Mouse (Mus musculus) heart, embryonic 10.5 days (tissue): ENCODE results near the gene Itgal. TPM values are rescaled to one million over a fixed set of nuclear protein-coding genes. Genes with fewer than 3 reads are reported as not detected.

Experiments
- DNase-seq: peaks from one replicate; pipeline ENCODE4 v3.0.0-alpha.2; 2017; ENCODE audit warnings: low spot score
- H3K27ac ChIP-seq: fragments of 300-500 bp; sonication (generic); 2 replicates; pipeline ENCODE4 v1.5.1; 2016; ENCODE audit warnings: mild to moderate bottlenecking
- H3K27me3 ChIP-seq: fragments of 300-500 bp; sonication (generic); 2 replicates; pipeline ENCODE4 v1.6.1; 2016; ENCODE audit warnings: mild to moderate bottlenecking; ENCODE audit not compliant: poor library complexity, insufficient read depth, severe bottlenecking
- H3K36me3 ChIP-seq: fragments of 300-500 bp; sonication (generic); 2 replicates; pipeline ENCODE4 v1.6.1; 2016; ENCODE audit warnings: mild to moderate bottlenecking, moderate library complexity
- H3K4me1 ChIP-seq: fragments of 300-500 bp; sonication (generic); 2 replicates; pipeline ENCODE4 v1.6.1; 2016; ENCODE audit warnings: mild to moderate bottlenecking
- H3K4me3 ChIP-seq: fragments of 300-500 bp; sonication (generic); 2 replicates; pipeline ENCODE4 v1.5.1; 2016; ENCODE audit warnings: mild to moderate bottlenecking, moderate library complexity
- H3K9me3 ChIP-seq: fragments of 300-500 bp; sonication (generic); 2 replicates; pipeline ENCODE4 v1.6.1; 2016; ENCODE audit warnings: mild to moderate bottlenecking, moderate library complexity
- WGBS: fragments of 180-500 bp; shearing (Covaris S2); methylation state at CpG from one replicate; pipeline ENCODE4 v1.1.7; 2016; 5-methylcytosine and 5-hydroxymethylcytosine counted together
- polyA plus RNA-seq: library from polyadenylated mRNA; unstranded; fragments of >200 nt; fragmentation: Nextera tagmentation; extraction: Ambion mirVana; gene quantifications from 2 replicates; pipeline ENCODE4 v1.2.1, GENCODE M21; 2016

Gene Itgal
- polyA plus RNA-seq, 1 experiment from 2014 or later, result 0.72 TPM

GRCm38 (mm10) chr7:127289306-127289705, 6.8 kb upstream of the Itgal start:
- H3K9me3 ChIP-seq, result peaks cover 8% of the 10 kb centered on the region
- 70% methylated on average over 2 of the region's 2 CpGs for WGBS
- H3K27me3 ChIP-seq, result no peaks in the 10 kb centered on the region
- H3K4me1 ChIP-seq, result 0 out of 2 replicates have a peak, but pooled peaks cover 3% of the 10 kb centered on the region
- no peak overlapping the region for H3K4me3 ChIP-seq
- no peak overlapping the region for H3K27ac ChIP-seq
- H3K36me3 ChIP-seq, result no peaks in the 10 kb centered on the region
- no peak for DNase-seq

GRCm38 (mm10) chr7:127290142-127290541, 5.9 kb upstream of the Itgal start:
- 74% methylated on average over 8 of the region's 8 CpGs for WGBS
- no peak for DNase-seq
- H3K4me1 ChIP-seq, result 0 out of 2 replicates have a peak, but pooled peaks cover 2% of the 10 kb centered on the region
- peaks cover 8% of the 10 kb centered on the region for H3K9me3 ChIP-seq
- H3K27ac ChIP-seq, result no peak overlapping the region
- no peak overlapping the region for H3K4me3 ChIP-seq
- H3K27me3 ChIP-seq, result no peaks in the 10 kb centered on the region
- no peaks in the 10 kb centered on the region for H3K36me3 ChIP-seq

- no peak overlapping the region for H3K27ac ChIP-seq
- DNase-seq, result no peak
- H3K4me3 ChIP-seq, result no peak overlapping the region
- 81% methylated on average over 5 of the region's 5 CpGs for WGBS
- no peaks in the 10 kb centered on the region for H3K36me3 ChIP-seq
- H3K9me3 ChIP-seq, result no peaks in the 10 kb centered on the region
- H3K27me3 ChIP-seq, result 0 out of 2 replicates have a peak, but pooled peaks cover 4% of the 10 kb centered on the region
- H3K4me1 ChIP-seq, result peaks cover 7% of the 10 kb centered on the region; the same call in 1 of the 2 replicates
Observed at GRCm38 (mm10) chr7:127296786-127297555, 911 bp downstream of the Itgal start.

- WGBS, result 85% methylated on average over 5 of the region's 5 CpGs
Observed at GRCm38 (mm10) chr7:127297586-127298193, 1.6 kb downstream of the Itgal start.

GRCm38 (mm10) chr7:127308431-127308830, 12.4 kb downstream of the Itgal start:
- no peaks in the 10 kb centered on the region for H3K36me3 ChIP-seq
- H3K4me3 ChIP-seq, result no peak overlapping the region
- 74% methylated on average over 2 of the region's 2 CpGs for WGBS
- H3K9me3 ChIP-seq, result no peaks in the 10 kb centered on the region
- peaks cover 7% of the 10 kb centered on the region; the same call in 1 of the 2 replicates for H3K4me1 ChIP-seq
- DNase-seq, result no peak
- H3K27ac ChIP-seq, result no peak overlapping the region
- H3K27me3 ChIP-seq, result no peaks in the 10 kb centered on the region

More at GRCm38 (mm10) chr7:127297586-127298193, 1.6 kb downstream of the Itgal start:
- H3K9me3 ChIP-seq, result no peaks in the 10 kb centered on the region
- H3K4me1 ChIP-seq, result peaks cover 7% of the 10 kb centered on the region; the same call in 1 of the 2 replicates
- H3K4me3 ChIP-seq, result no peak overlapping the region
- 0 out of 2 replicates have a peak, but pooled peaks cover 4% of the 10 kb centered on the region for H3K27me3 ChIP-seq
- H3K36me3 ChIP-seq, result no peaks in the 10 kb centered on the region
- no peak overlapping the region for H3K27ac ChIP-seq
- no peak for DNase-seq

- no peaks in the 10 kb centered on the region for H3K36me3 ChIP-seq
- no peak for DNase-seq
- no peak overlapping the region for H3K4me3 ChIP-seq
- no peaks in the 10 kb centered on the region for H3K27me3 ChIP-seq
- H3K9me3 ChIP-seq, result no peaks in the 10 kb centered on the region
- 68% methylated on average over 4 of the region's 4 CpGs for WGBS
- peaks cover 7% of the 10 kb centered on the region; the same call in 1 of the 2 replicates for H3K4me1 ChIP-seq
- no peak overlapping the region for H3K27ac ChIP-seq
Observed at GRCm38 (mm10) chr7:127308887-127309286, 12.8 kb downstream of the Itgal start.

- H3K27me3 ChIP-seq, result no peaks in the 10 kb centered on the region
- 65% methylated on average over 12 of the region's 12 CpGs for WGBS
- no peaks in the 10 kb centered on the region for H3K36me3 ChIP-seq
- H3K4me1 ChIP-seq, result peaks cover 7% of the 10 kb centered on the region; the same call in 1 of the 2 replicates
- 0 out of 2 replicates have a peak overlapping the region, but pooled peaks have one; percentile 17 for H3K27ac ChIP-seq
- H3K9me3 ChIP-seq, result no peaks in the 10 kb centered on the region
- no peak for DNase-seq
- H3K4me3 ChIP-seq, result no peak overlapping the region
Observed at GRCm38 (mm10) chr7:127309951-127310350, 13.9 kb downstream of the Itgal start.

GRCm38 (mm10) chr7:127313912-127314311, 17.9 kb downstream of the Itgal start:
- H3K4me3 ChIP-seq, result no peak overlapping the region
- WGBS, result 31% methylated on average over 8 of the region's 8 CpGs
- no peak overlapping the region for H3K27ac ChIP-seq
- H3K9me3 ChIP-seq, result no peaks in the 10 kb centered on the region
- H3K4me1 ChIP-seq, result peaks cover 7% of the 10 kb centered on the region; the same call in 1 of the 2 replicates
- no peaks in the 10 kb centered on the region for H3K36me3 ChIP-seq
- DNase-seq, result no peak
- H3K27me3 ChIP-seq, result no peaks in the 10 kb centered on the region

GRCm38 (mm10) chr7:127321106-127321505, 25.0 kb downstream of the Itgal start:
- Histone ChIP-seq H3K27me3 (peaks cover 7% of the 10 kb centered on the region; the same call in 1 of the 2 replicates), H3K4me3 (no peak overlapping the region), H3K27ac (no peak overlapping the region), H3K36me3 (no peaks in the 10 kb centered on the region), H3K4me1 (peaks cover 11% of the 10 kb centered on the region; the same call in 1 of the 2 replicates), H3K9me3 (no peaks in the 10 kb centered on the region)
- 65% methylated on average over 4 of the region's 4 CpGs for WGBS
- DNase-seq, result no peak

GRCm38 (mm10) chr7:127322085-127322484, 26.0 kb downstream of the Itgal start:
- Histone ChIP-seq H3K4me1 (peaks cover 11% of the 10 kb centered on the region; the same call in 1 of the 2 replicates), H3K9me3 (no peaks in the 10 kb centered on the region), H3K36me3 (no peaks in the 10 kb centered on the region), H3K27ac (no peak overlapping the region), H3K27me3 (peaks cover 7% of the 10 kb centered on the region; the same call in 1 of the 2 replicates), H3K4me3 (no peak overlapping the region)
- 41% methylated on average over 5 of the region's 5 CpGs for WGBS
- DNase-seq, result no peak

- DNase-seq, result no peak
- Histone ChIP-seq H3K4me1 (peaks cover 11% of the 10 kb centered on the region; the same call in 1 of the 2 replicates), H3K4me3 (no peak overlapping the region), H3K9me3 (no peaks in the 10 kb centered on the region), H3K27ac (no peak overlapping the region), H3K36me3 (no peaks in the 10 kb centered on the region), H3K27me3 (peaks cover 7% of the 10 kb centered on the region; the same call in 1 of the 2 replicates)
- WGBS, result 76% methylated on average over 7 of the region's 7 CpGs
Observed at GRCm38 (mm10) chr7:127324944-127325343, 28.9 kb downstream of the Itgal start.

GRCm38 (mm10) chr7:127325550-127325949, 29.5 kb downstream of the Itgal start:
- H3K27ac ChIP-seq, result no peak overlapping the region
- WGBS, result 85% methylated on average over 8 of the region's 8 CpGs
- H3K36me3 ChIP-seq, result no peaks in the 10 kb centered on the region
- H3K4me3 ChIP-seq, result no peak overlapping the region
- DNase-seq, result no peak
- H3K9me3 ChIP-seq, result no peaks in the 10 kb centered on the region
- peaks cover 7% of the 10 kb centered on the region; the same call in 1 of the 2 replicates for H3K27me3 ChIP-seq
- peaks cover 11% of the 10 kb centered on the region; the same call in 1 of the 2 replicates for H3K4me1 ChIP-seq

GRCm38 (mm10) chr7:127326685-127327084, 30.6 kb downstream of the Itgal start:
- no peak for DNase-seq
- H3K36me3 ChIP-seq, result no peaks in the 10 kb centered on the region
- H3K4me1 ChIP-seq, result peaks cover 8% of the 10 kb centered on the region; the same call in 1 of the 2 replicates
- H3K27ac ChIP-seq, result no peak overlapping the region
- H3K9me3 ChIP-seq, result no peaks in the 10 kb centered on the region
- WGBS, result 86% methylated on average over 2 of the region's 2 CpGs
- H3K27me3 ChIP-seq, result peaks cover 7% of the 10 kb centered on the region; the same call in 1 of the 2 replicates
- H3K4me3 ChIP-seq, result no peak overlapping the region
